Mouse (Mus musculus) intestine, embryonic 14.5 days (tissue): Measurements from ENCODE around the gene Gm20661. TPM values are rescaled to one million over a fixed set of nuclear protein-coding genes. Genes with fewer than 3 reads are reported as not detected.

Source experiments
- ATAC-seq: fragments of 200-750 bp; cut with Nextera tagmentation; replicated peaks from 2 replicates; pipeline ENCODE4 v1.8.0; 2017; ENCODE audit warnings: low read depth, moderate number of reproducible peaks, moderate TSS enrichment, moderate library complexity; ENCODE audit not compliant: low FRiP score, low TSS enrichment
- DNase-seq: peaks from one replicate; pipeline ENCODE4 v3.0.0-alpha.2; 2018; ENCODE audit warnings: low spot score
- H3K27ac ChIP-seq: fragments of 300-500 bp; sonication (generic); 2 replicates; pipeline ENCODE4 v1.5.1; 2014; ENCODE audit warnings: low read depth, mild to moderate bottlenecking, control low read depth
- H3K27me3 ChIP-seq: fragments of 300-500 bp; sonication (generic); replicated peaks from 2 replicates; pipeline ENCODE4 v1.6.1; 2014; ENCODE audit warnings: low read length, control low read depth; ENCODE audit not compliant: control insufficient read depth, insufficient read depth
- H3K36me3 ChIP-seq: fragments of 300-500 bp; sonication (generic); 2 replicates; pipeline ENCODE4 v1.6.1; 2014; ENCODE audit warnings: low read length, control low read depth; ENCODE audit not compliant: control insufficient read depth, insufficient read depth
- H3K4me1 ChIP-seq: fragments of 300-500 bp; sonication (generic); replicated peaks from 2 replicates; pipeline ENCODE4 v1.6.1; 2014; ENCODE audit warnings: low read length, control low read depth, mixed read lengths; ENCODE audit not compliant: control insufficient read depth, insufficient read depth
- H3K4me2 ChIP-seq: fragments of 300-500 bp; sonication (generic); 2 replicates; pipeline ENCODE4 v1.6.1; 2014; ENCODE audit warnings: low read length
- H3K4me3 ChIP-seq: fragments of 300-500 bp; sonication (generic); 2 replicates; pipeline ENCODE4 v1.5.1; 2014; ENCODE audit warnings: low read depth, low read length, control low read depth, mixed read lengths
- H3K9ac ChIP-seq: fragments of 300-500 bp; sonication (generic); 2 replicates; pipeline ENCODE4 v1.6.1; 2014; ENCODE audit warnings: mild to moderate bottlenecking, low read length
- H3K9me3 ChIP-seq: fragments of 300-500 bp; sonication (generic); 2 replicates; pipeline ENCODE4 v1.6.1; 2016; ENCODE audit warnings: low read length, control low read depth; ENCODE audit not compliant: control insufficient read depth
- WGBS: fragments of 180-500 bp; shearing (Covaris S2); extraction: QIAGEN DNeasy Blood & Tissue Kit; methylation state at CpG from one replicate; pipeline ENCODE4 v1.1.7; 2014; 5-methylcytosine and 5-hydroxymethylcytosine counted together
- polyA plus RNA-seq: library from polyadenylated mRNA; unstranded; fragments of >200 nt; fragmentation: Nextera tagmentation; extraction: Ambion mirVana; gene quantifications from 2 replicates; pipeline ENCODE4 v1.2.1, GENCODE M21; 2014

Gene Gm20661
- polyA plus RNA-seq, 1 experiment from 2014 or later = 8.7 TPM

DNA sequence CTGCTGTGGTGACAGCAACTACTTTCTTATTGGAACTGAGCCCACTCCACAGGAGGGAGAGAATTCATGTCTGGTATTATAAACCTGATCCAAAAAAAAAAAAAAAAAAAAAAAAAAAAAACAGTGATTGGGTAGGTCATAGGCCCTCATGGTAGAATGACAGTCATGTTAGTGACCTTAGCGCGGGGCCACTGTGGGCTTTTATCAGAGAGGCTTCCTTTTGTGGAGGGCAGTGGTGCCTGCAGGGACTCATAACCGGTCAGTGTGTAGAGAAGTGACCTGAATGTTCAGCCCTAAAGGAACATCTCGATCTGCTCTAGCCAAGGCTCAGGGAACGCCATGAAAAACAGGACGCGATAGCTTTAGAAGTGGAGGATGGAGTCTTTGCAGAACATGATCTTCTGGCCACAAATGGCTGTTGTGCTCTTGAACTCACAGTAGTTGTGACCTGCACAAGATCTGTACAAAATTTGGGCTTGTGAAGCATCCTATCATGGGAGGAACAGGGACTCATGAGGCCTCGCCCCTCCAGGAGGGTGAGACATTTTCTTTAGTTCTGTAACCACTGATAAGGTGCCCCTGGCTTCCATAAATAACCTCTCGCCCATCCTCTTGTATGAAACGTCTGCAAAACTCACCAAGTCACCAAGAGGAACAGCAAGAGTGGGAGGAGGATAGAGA lies 8.2 kb upstream of the Gm20661 start:
- ATAC-seq (no peak), DNase-seq (no peak)
- Histone ChIP-seq H3K9me3 (no peaks in the 10 kb centered on the region), H3K9ac (no peak overlapping the region), H3K4me3 (no peak overlapping the region), H3K4me1 (peaks cover 6% of the 10 kb centered on the region), H3K4me2 (no peak overlapping the region), H3K27ac (peak overlapping the region; percentile 54), H3K27me3 (no peaks in the 10 kb centered on the region), H3K36me3 (peaks cover 23% of the 10 kb centered on the region)
- 79% methylated on average over 10 of the region's 10 CpGs for WGBS

DNA sequence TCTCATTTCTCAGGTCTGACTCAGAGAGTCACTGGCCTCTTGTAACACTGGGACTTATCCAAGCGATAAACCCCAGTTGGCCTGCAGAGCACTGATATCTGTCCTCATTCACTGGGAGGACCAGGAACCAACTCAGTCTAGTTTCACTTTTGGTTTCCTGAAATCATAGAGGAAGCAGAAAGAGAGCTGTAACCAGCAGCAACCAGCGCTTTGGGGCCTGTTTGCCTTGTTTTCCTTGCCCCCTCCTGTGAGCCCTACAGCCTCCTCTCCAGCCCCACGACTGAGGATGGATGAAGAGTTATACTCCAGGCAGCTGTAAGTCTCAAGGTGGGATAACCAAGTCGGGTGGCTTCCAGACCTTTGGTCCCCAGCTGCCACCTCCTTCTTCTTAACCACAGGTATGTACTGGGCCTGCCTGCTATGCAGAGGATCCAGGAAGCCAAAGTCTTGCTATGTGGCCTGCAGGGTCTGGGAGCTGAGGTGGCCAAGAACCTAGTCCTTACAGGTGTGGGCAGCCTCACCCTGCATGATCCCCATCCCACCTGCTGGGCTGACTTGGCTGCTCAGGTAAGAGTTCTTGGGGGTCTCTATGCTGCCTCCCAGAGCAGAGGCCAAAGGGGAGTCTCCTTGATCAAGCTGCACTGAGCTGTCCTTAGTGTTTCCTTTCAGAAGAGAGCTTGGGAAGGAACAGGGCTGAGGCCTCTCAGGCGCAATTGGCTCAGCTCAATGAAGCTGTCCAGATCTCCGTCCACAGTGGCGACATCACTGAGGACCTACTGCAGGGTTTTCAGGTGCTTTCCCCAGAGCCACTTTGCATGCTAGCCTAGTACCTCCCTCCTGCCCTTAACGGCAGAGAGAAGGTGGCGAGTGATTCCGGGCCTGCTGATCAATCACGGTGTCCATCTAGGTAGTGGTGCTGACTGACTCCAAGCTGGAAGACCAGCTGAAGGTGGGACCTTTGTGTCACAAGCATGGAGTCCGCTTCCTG lies 7.2 kb upstream of the Gm20661 start, which contains the start of gene Uba7:
Uba7 (plus strand) TSS at position 107 of the 988 bp plus-strand sequence.
- 0 out of 2 replicates have a peak within 1 kb of the TSS, but pooled peaks have one; percentile 5 for H3K9ac ChIP-seq
- DNase-seq (peak; percentile 62), ATAC-seq (no peak; the same call in 1 of the 2 replicates)
- H3K27me3 ChIP-seq = no peaks in the 10 kb centered on the region
- 0 out of 2 replicates have a peak within 1 kb of the TSS, but pooled peaks have one; percentile 6 for H3K4me3 ChIP-seq
- peak within 1 kb of the TSS; percentile 34 for H3K4me2 ChIP-seq
- peaks cover 12% of the 10 kb centered on the region for H3K4me1 ChIP-seq
- H3K27ac ChIP-seq = peak within 1 kb of the TSS; percentile 54
- peaks cover 13% of the 10 kb centered on the region for H3K36me3 ChIP-seq
- H3K9me3 ChIP-seq = no peaks in the 10 kb centered on the region
- 63% methylated on average over 12 of the region's 12 CpGs for WGBS

DNA sequence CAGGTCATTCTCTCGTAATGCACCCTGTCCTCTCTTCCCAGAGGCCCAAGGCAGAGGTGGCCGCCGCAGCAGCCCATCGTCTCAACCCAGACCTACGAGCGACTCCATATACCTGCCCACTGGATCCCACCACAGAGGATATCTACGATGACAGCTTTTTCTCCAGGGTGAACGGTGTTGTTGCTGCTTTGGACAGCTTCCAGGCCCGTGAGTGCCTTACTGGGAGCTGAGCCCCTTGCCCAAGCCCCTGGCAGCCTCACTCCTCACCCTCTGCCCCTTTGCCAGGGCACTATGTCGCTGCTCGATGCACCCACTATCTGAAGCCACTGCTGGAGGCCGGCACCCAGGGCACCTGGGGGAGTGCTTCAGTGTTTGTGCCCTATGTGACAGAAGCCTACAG lies 4.0 kb upstream of the Gm20661 start:
- Histone ChIP-seq H3K9ac (no peak overlapping the region), H3K27me3 (no peaks in the 10 kb centered on the region), H3K4me2 (no peak overlapping the region), H3K9me3 (no peaks in the 10 kb centered on the region), H3K4me3 (no peak overlapping the region), H3K27ac (no peak overlapping the region), H3K4me1 (peaks cover 31% of the 10 kb centered on the region), H3K36me3 (no peaks in the 10 kb centered on the region)
- WGBS = 90% methylated on average over 12 of the region's 12 CpGs
- ATAC-seq (no peak), DNase-seq (no peak)

- Histone ChIP-seq H3K27me3 (no peaks in the 10 kb centered on the region), H3K9ac (peak overlapping the region; percentile 38), H3K4me2 (peak overlapping the region; percentile 65), H3K9me3 (no peaks in the 10 kb centered on the region), H3K27ac (peak overlapping the region; percentile 100), H3K4me1 (peaks cover 30% of the 10 kb centered on the region), H3K36me3 (0 out of 2 replicates have a peak, but pooled peaks cover 5% of the 10 kb centered on the region), H3K4me3 (peak overlapping the region; percentile 80)
- 18% methylated on average over 6 of the region's 7 CpGs for WGBS
- peak; percentile 26; the same call in 1 of the 2 replicates for ATAC-seq
- DNase-seq = peak; percentile 76
These were observed 913 bp upstream of the Gm20661 start for GRCm38 (mm10) chr9:107981684-107982605.

DNA sequence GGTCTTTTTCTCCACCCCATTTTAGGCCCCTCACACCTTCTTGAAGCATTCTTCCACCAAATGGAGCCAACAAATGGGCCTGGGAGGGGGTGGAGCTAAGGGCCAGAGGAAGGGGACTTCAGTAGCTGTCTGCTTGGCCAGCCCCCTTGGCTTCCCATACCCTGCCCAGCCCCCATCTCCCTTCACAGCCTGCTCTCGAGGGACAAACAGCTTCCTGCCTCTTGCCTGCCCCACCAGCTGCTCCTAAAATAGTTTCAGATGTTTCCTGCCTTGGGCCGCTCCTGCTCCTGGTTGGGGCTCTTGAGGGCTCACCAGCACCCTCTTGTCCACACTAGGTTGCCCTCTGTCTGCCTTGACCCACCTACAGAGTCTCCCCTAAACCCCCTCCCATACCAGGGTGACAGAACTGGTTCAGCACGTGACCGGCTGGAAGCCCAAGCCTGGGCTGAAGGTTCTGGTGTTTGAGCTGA lies 598 bp downstream of the Gm20661 start:
- H3K9ac ChIP-seq = peak overlapping the region; percentile 74
- DNase-seq (peak; percentile 79), ATAC-seq (peak; percentile 44)
- peak overlapping the region; percentile 65 for H3K4me2 ChIP-seq
- no peaks in the 10 kb centered on the region for H3K27me3 ChIP-seq
- H3K4me1 ChIP-seq = peaks cover 30% of the 10 kb centered on the region
- H3K9me3 ChIP-seq = no peaks in the 10 kb centered on the region
- 0 out of 2 replicates have a peak, but pooled peaks cover 5% of the 10 kb centered on the region for H3K36me3 ChIP-seq
- WGBS = 19% methylated on average over 4 of the region's 4 CpGs
- peak overlapping the region; percentile 100 for H3K27ac ChIP-seq
- peak overlapping the region; percentile 80 for H3K4me3 ChIP-seq

DNA sequence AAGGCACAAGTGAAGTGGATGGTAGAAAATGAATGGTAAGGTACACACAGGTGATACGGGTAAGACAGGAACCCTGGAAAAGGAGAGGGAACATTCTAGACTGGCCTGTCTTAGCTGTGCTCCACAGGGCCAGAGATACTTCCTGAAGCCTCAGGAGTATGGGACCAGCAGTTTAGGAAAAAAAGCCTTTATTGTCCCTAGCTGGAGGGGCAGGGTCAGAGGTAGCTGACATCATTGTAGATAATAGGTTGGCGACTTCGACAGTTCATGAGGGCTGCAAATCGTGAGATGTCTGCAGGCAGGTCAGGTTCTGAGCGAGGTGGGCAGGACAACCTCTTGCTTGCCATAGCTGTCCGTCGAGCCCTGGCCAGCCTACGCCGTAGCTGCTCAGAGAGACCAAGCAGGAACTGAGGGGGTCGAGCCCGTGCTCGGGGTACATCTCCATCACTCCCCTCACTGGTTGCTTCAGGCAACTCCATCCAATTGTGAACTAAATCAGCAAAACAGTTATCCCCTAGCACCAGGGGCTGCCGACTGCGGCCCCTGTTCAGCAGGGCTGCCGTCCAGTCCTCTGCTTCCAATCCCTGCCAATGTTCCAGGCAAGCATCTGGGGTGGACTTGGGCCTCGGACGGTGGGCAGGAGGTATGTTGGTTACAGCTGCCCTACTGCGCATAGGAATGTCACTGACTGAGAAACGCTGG lies 1.3 kb downstream of the Gm20661 start:
- no peak for DNase-seq
- Histone ChIP-seq H3K4me3 (peak overlapping the region; percentile 80), H3K36me3 (0 out of 2 replicates have a peak, but pooled peaks cover 5% of the 10 kb centered on the region), H3K9ac (peak overlapping the region; percentile 74), H3K27me3 (no peaks in the 10 kb centered on the region), H3K27ac (peak overlapping the region; percentile 100), H3K4me1 (peaks cover 30% of the 10 kb centered on the region), H3K4me2 (peak overlapping the region; percentile 65), H3K9me3 (no peaks in the 10 kb centered on the region)
- no peak for ATAC-seq
- 38% methylated on average over 19 of the region's 19 CpGs for WGBS

GRCm38 (mm10) chr9:107984754-107985055 lies 1.8 kb downstream of the Gm20661 start:
- 38% methylated on average over 9 of the region's 9 CpGs for WGBS
- Histone ChIP-seq H3K27ac (peak overlapping the region; percentile 100), H3K4me3 (peak overlapping the region; percentile 80), H3K27me3 (no peaks in the 10 kb centered on the region), H3K4me2 (peak overlapping the region; percentile 65), H3K36me3 (0 out of 2 replicates have a peak, but pooled peaks cover 5% of the 10 kb centered on the region), H3K9ac (peak overlapping the region; percentile 74), H3K4me1 (peaks cover 30% of the 10 kb centered on the region), H3K9me3 (no peaks in the 10 kb centered on the region)
- DNase-seq = no peak
- ATAC-seq = no peak
